Mouse (Mus musculus): Measurements from ENCODE around the gene Prune1. TPM values are rescaled to one million over a fixed set of nuclear protein-coding genes. Genes with fewer than 3 reads are reported as not detected.

The Prune1 gene
- 19.2 and 20.3 TPM in 2 replicates for polyA plus RNA-seq (2012; rRNA removed)

GRCm38 (mm10) chr3:95281216-95282126 lies at the start of gene Prune1, which contains the start of gene Mindy1:
TSS of gene Prune1 (minus strand) at chr3:95282076.
TSS of gene Mindy1 (plus strand) at chr3:95281345.
- peak; percentile 91 for DNase-seq (ENCODE audit: low spot score)

DNA sequence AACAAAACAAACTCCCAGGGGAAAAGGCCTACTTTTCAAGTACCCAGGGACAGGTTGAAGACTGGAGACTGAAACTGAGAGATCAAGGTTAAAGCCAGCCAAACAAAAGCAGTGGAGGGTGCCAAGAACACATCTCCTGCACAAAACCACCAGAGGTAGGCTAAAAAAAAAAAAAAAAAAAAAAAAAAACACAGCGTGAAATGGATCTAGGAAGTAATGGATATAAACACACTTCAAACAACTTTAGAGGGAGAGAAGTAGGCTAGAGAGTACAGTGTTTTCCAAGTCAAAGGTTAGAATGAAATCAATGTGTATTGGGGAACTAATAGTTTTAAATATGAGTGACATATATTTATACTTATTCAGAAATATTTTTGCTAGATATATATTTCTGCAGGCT lies 49.7 kb upstream of the Prune1 start:
- DNase-seq (ENCODE audit: low spot score) = no peak

DNA sequence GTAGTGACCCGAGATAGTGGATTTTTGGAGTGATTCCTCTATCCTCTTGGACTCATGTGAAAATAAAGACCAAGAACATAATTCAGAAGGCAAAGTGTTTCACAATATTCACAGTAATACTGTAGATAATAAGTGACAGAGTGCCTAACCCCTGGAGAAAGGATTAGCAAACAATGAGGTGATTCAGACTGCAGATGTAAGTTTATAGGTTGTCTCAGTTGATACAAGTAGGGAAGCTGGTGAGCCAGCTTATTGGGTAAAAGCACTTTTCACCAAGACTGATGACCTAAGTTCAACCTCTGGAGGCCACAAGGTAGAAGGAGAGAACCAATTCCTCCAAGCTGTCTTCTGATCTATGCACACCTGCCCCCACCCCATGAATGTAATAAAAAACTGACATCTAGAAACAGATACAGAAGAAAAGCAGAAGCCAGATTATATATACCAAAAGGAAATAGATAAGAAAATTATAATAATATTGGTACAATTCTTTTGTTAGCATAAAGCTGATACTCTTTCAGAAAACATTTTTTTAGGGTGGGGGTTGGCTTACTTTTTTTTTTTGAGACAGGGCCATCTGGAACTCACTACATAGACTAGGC lies 47.0 kb upstream of the Prune1 start:
- no peak for DNase-seq (ENCODE audit: low spot score)

- no peak for DNase-seq (ENCODE audit: low spot score)
Observed at GRCm38 (mm10) chr3:95324454-95325144, 42.7 kb upstream of the Prune1 start.

GRCm38 (mm10) chr3:95323429-95323828 lies 41.6 kb upstream of the Prune1 start:
- no peak for DNase-seq (ENCODE audit: low spot score)

DNA sequence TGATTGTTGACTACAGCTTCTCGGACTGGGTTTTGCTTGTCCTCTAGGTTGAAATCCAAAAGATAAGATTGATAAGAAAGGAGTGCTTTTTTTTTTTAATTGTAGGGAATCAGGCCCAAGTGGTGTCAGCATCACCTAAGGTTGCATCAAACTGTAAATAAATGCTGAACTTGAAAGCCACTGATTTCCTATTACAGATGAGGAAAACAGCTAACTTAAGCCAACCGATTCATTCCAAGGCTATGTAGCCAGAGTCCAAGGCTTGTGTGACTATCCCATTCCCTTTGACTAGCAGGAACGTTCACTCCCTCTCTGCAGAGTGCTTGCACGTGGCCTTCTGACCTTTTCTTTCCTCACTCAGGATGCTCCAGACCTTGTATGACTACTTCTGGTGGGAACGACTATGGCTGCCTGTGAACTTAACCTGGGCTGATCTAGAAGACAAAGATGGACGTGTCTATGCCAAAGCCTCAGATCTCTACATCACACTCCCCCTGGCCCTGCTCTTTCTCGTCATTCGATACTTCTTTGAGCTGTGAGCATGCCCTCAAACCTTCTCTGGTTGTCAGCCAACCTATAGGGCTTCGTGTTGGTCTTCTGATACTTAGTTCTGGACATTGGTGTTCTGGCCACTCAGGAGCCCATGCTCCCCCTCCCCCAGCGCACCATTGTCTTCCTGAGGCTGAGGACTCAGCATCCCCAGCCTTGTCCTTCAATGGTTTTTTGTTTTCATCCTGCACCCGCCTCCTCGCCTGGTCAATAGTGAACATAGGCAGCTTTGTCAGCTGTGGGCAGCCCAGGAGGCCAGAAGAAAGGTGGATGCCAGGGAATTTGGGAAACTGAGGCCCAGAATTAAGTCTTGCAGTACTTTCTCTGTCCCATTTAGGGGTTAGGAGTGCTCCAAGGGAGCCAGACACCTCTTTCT lies 38.1 kb upstream of the Prune1 start:
- no peak for DNase-seq (ENCODE audit: low spot score)

GRCm38 (mm10) chr3:95319110-95319509 lies 37.2 kb upstream of the Prune1 start:
- DNase-seq (ENCODE audit: low spot score) = no peak

- DNase-seq (ENCODE audit: low spot score) = no peak
Observed at GRCm38 (mm10) chr3:95318548-95318947, 36.7 kb upstream of the Prune1 start.

GRCm38 (mm10) chr3:95317414-95318080 lies 35.7 kb upstream of the Prune1 start:
- DNase-seq (ENCODE audit: low spot score) = no peak

GRCm38 (mm10) chr3:95315844-95316550 lies 34.1 kb upstream of the Prune1 start:
- no peak for DNase-seq (ENCODE audit: low spot score)

GRCm38 (mm10) chr3:95315094-95315843 lies 33.4 kb upstream of the Prune1 start:
- DNase-seq (ENCODE audit: low spot score) = peak; percentile 95

DNA sequence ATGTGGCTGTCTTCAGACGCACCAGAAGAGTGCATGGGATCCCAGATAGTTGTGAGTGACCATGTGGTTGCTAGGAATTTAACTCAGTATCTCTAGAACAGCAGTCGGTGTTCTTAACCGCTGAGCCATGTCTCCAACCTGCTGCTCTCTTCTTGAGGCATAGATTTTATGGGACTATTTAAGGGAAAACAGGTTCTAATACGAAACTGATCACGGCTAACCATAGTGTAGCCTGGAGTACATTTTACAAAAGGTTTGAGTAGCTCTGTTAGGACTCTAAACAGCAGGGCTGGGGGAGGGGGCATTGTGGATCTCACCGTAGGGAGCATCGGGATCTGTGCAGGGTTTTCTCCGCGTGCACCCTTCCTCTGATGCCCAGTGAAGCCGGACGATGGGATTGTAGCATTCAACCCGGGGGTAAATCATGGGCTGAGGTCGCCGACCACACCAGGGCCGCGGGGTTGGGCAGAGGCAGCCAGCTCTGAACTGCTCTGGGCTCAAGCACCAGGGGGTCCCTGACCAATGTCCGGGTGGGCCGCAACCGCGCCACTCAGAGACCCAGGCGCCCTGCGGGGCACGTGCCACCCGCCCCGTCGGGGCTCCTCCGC lies 32.7 kb upstream of the Prune1 start, which contains the start of gene Cers2:
TSS of gene Cers2 (plus strand) at position 306 of the 608 bp plus-strand sequence.
- no peak for DNase-seq (ENCODE audit: low spot score)

- DNase-seq (ENCODE audit: low spot score) = no peak
Observed at GRCm38 (mm10) chr3:95314075-95314474, 32.2 kb upstream of the Prune1 start.

GRCm38 (mm10) chr3:95313476-95313875 lies 31.6 kb upstream of the Prune1 start:
- no peak for DNase-seq (ENCODE audit: low spot score)

DNA sequence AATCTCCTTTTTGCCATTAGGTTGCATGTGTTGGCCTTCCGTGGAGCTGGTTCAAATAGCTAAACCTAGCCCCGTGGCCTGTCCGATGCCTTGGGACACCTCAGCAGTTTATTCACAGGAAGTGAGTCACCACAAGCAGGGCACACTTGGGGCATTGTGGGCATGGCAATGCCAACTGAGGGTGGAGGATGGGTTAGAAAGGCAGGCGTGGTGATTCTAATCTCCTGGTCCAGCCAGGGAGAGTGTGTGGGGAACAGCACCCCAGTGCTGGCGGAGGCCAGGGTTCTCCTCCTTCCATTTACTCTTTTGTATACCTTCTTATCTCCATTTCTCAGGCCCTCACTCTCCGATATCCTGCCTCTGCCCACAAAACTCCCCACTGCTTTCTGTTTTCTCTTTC lies 30.7 kb upstream of the Prune1 start:
- DNase-seq (ENCODE audit: low spot score) = no peak

GRCm38 (mm10) chr3:95310968-95311882 lies 29.3 kb upstream of the Prune1 start:
- DNase-seq (ENCODE audit: low spot score) = no peak

DNA sequence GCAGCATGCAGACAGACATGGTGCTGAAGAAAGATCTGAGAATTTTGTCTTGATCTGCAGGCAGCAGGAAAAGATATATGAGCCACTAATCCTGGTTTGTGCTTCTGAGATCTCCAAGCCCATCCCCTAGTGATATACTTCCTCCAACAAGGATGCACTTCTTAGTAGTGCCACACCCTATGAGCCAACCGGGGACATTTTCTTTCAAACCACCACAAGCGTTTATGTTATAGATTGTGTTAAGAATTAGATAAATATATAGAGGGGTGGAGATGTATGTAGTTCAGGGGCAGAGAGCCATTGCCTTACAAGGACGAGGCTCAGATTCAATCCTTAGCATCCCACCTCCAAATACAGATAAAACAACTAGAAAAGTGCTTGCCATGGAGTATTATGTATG lies 28.6 kb upstream of the Prune1 start:
- DNase-seq (ENCODE audit: low spot score) = no peak

DNA sequence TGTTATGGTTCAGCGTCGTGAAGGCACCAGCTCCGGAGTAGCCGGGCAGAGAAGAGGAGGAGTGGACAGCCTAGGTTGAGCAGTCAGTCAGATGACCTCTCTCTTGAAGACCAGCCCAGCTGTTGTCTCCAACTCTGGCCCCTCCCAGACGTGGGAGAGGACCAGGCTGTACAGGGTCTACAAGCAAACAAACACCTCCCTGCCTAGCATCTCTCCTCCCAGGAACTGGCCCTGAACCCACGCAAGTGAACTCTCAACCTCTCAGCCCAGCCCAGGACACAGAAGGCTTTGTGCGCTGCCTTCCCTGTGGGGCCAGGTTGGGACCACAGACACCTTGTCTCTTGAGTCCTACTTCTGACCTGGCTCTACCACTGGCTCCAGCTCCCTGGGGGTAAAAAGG lies 25.2 kb upstream of the Prune1 start, which contains the start of gene Anxa9:
TSS of gene Anxa9 (minus strand) at position 77 of the 400 bp plus-strand sequence.
- DNase-seq (ENCODE audit: low spot score) = no peak

Data from urinary bladder, adult 2 months (tissue).